Mouse (Mus musculus) stomach, postnatal 0 days (tissue): ENCODE data around the gene Usf3.

ENCODE experiments used
- CTCF ChIP-seq: IDR thresholded peaks from 2 replicates; pipeline ENCODE4 v1.5.1; 2016; ENCODE audit warnings: antibody characterized with exemption, low read depth, mild to moderate bottlenecking, moderate library complexity
- EP300 ChIP-seq: optimal IDR thresholded peaks from 2 replicates; pipeline ENCODE3; 2016; ENCODE audit warnings: antibody characterized with exemption

DNA sequence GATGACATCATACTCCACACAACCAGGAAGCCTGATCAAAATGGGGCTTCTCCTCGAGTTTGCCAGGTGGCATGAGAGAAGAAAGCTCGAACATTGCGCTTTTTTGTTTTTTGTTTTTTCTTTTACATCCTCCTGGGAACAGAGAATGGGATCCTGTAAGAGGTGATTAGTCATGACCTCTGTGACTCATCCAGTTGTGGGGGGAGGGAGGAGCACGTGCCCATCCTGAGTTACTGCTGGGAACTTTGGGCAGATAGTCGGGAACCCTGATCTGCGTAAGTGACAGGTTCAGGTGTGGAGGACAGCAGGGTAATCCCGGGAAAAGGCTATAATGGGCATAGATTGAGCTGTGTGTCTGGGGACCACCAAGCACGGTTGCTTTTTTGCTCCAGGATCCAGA, 67.4 kb downstream of the Usf3 start:
- TF ChIP-seq CTCF: no peak
- TF ChIP-seq EP300: no peak
